ENCODE assay signal across 26 mouse cellular contexts in the genomic region with DNA sequence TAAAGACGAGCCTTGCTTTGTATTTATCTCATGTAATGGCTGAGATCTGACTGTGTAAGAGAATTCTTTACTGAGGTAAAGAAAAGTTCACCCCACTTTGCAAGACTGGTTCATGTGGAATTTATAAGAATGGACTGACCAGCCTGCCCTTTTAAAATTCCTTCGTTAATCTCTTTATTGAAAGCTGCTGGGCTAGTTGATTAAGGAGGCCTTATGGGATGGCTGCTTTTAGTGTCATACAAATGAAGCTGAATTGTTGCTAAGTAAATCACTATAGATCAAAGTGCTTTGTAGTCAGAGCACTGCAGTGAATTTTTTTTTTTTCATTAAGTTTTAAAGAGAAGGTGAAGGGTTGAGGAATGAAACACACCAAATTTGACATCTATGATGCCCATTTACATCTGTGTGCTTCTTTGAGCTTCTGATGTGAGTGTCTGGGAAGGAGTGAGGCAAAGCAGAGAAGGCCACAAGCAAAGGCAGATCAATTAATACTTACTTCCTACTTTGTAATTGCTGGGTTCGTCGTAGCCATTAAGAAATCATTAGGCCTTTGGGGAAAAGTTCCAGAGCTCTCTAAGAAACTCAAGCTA.
DNase-seq lines count a peak whose midpoint lies in the region; ATAC-seq and TF ChIP-seq lines count a peak whose summit lies in the region.
"Had no signal": no experiment of that assay in that cellular context is flagged by ENCODE, and none has a peak within 500 bp of the region (broad histone marks: within the 10 kb centered on the region; RNA-seq: fewer than 3 reads in every experiment).

No protein-coding gene starts in this region.

- no peaks in the 10 kb centered on the region for H3K4me1 ChIP-seq in embryonic facial prominence, embryonic 11.5 days (ENCODE audit: control insufficient read depth, insufficient read depth, low read length)
- peaks cover 58% of the 10 kb centered on the region for H3K4me1 ChIP-seq in embryonic facial prominence, embryonic 10.5 days
- H3K4me1 ChIP-seq in midbrain, embryonic 10.5 days: peaks cover 67% of the 10 kb centered on the region
- peaks cover 10% of the 10 kb centered on the region for H3K4me1 ChIP-seq in midbrain, embryonic 16.5 days (ENCODE audit: control insufficient read depth, insufficient read depth, low read length)
- H3K4me1 ChIP-seq: heart, embryonic 10.5 days; liver, embryonic 13.5 days had no signal

- H3K9ac ChIP-seq in embryonic facial prominence, embryonic 11.5 days (replicated peaks; ENCODE audit: low read length): no peak overlapping the region
- H3K9ac ChIP-seq in midbrain, embryonic 16.5 days (ENCODE audit: low read depth, low read length): no peak overlapping the region
- H3K9ac ChIP-seq: embryonic facial prominence, embryonic 12.5 days; hindbrain, embryonic 15.5 days; liver, embryonic 13.5 days had no signal

- TF ChIP-seq CTCF in brain, embryonic 14.5 days (IDR thresholded peaks at IDR 0.05; ENCODE audit: borderline replicate concordance, extremely low read depth, insufficient read depth, insufficient read length): no peak

- WGBS in embryonic facial prominence, embryonic 11.5 days: 31% methylated on average over 4 of the region's 4 CpGs
- 31% methylated on average over 4 of the region's 4 CpGs for WGBS in embryonic facial prominence, embryonic 10.5 days
- 22% methylated on average over 4 of the region's 4 CpGs for WGBS in midbrain, embryonic 10.5 days
- 11% methylated on average over 4 of the region's 4 CpGs for WGBS in midbrain, embryonic 16.5 days

- peak; percentile 33 for DNase-seq in embryonic facial prominence, embryonic 11.5 days (ENCODE audit: low spot score)
- DNase-seq in embryonic facial prominence, embryonic 10.5 days (ENCODE audit: low spot score): no peak
- DNase-seq in midbrain, embryonic 10.5 days (ENCODE audit: low spot score): no peak
- peak; percentile 48 for DNase-seq in brain, embryonic 14.5 days (ENCODE audit: low read depth)
- no peak for DNase-seq in frontal cortex, adult 2 months (ENCODE audit: extremely low spot score in 1 of 2, low spot score in 1 of 2)
- DNase-seq: adrenal gland, adult 8-10 months; cerebellum, adult 2 months; cerebellum, postnatal 25 days; kidney, adult 9 months; kidney, postnatal 14 days; liver, embryonic 13.5 days; lung, adult 2 months; lung, postnatal 14 days; right cerebral cortex, postnatal 14 days; thymus, adult 2 months had no signal

- no peaks in the 10 kb centered on the region for H3K36me3 ChIP-seq in embryonic facial prominence, embryonic 11.5 days (replicated peaks; ENCODE audit: control insufficient read depth, insufficient read depth, low read depth, low read length)
- H3K36me3 ChIP-seq in embryonic facial prominence, embryonic 10.5 days (replicated peaks): no peaks in the 10 kb centered on the region; the same call in 1 of the 2 replicates
- H3K36me3 ChIP-seq in midbrain, embryonic 10.5 days: no peaks in the 10 kb centered on the region
- H3K36me3 ChIP-seq in midbrain, embryonic 16.5 days (ENCODE audit: control insufficient read depth, insufficient read depth, low read length): no peaks in the 10 kb centered on the region
- H3K36me3 ChIP-seq: embryonic facial prominence, embryonic 12.5 days; heart, embryonic 10.5 days; hindbrain, embryonic 15.5 days; liver, embryonic 13.5 days had no signal

- TF ChIP-seq POLR2A in brain, embryonic 14.5 days (IDR thresholded peaks at IDR 0.05; ENCODE audit: borderline replicate concordance, extremely low read depth, insufficient read depth, insufficient read length, poor library complexity, severe bottlenecking): no peak

- no peak for ATAC-seq in embryonic facial prominence, embryonic 11.5 days (replicated peaks; ENCODE audit: insufficient number of reproducible peaks, low FRiP score, low TSS enrichment, low read depth)
- no peak for ATAC-seq in midbrain, embryonic 16.5 days
- ATAC-seq in inflammation-experienced regulatory T-cells, adult 6 months: no peak
- ATAC-seq: activated CD4-positive, CD25-positive, alpha-beta regulatory T cell, adult 4 months; CD4-positive, CD25-positive, alpha-beta regulatory T cell, adult 4 months; intestine, embryonic 16.5 days; Patski had no signal

- no peak overlapping the region for H3K4me3 ChIP-seq in embryonic facial prominence, embryonic 11.5 days (ENCODE audit: low read depth, low read length)
- no peak overlapping the region for H3K4me3 ChIP-seq in embryonic facial prominence, embryonic 10.5 days
- no peak overlapping the region for H3K4me3 ChIP-seq in midbrain, embryonic 10.5 days
- H3K4me3 ChIP-seq in midbrain, embryonic 16.5 days (ENCODE audit: low read depth, low read length): no peak overlapping the region
- H3K4me3 ChIP-seq: embryonic facial prominence, embryonic 12.5 days; heart, embryonic 10.5 days; hindbrain, embryonic 15.5 days; layer of hippocampus, adult 2 months; liver, embryonic 13.5 days had no signal

- no peaks in the 10 kb centered on the region for H3K9me3 ChIP-seq in embryonic facial prominence, embryonic 11.5 days (replicated peaks; ENCODE audit: control insufficient read depth, low read length)
- H3K9me3 ChIP-seq in embryonic facial prominence, embryonic 10.5 days: no peaks in the 10 kb centered on the region
- no peaks in the 10 kb centered on the region for H3K9me3 ChIP-seq in midbrain, embryonic 10.5 days (replicated peaks)
- H3K9me3 ChIP-seq in midbrain, embryonic 16.5 days (replicated peaks; ENCODE audit: control insufficient read depth, low read length, poor library complexity, severe bottlenecking): no peaks in the 10 kb centered on the region
- H3K9me3 ChIP-seq: embryonic facial prominence, embryonic 12.5 days; heart, embryonic 10.5 days; hindbrain, embryonic 15.5 days; liver, embryonic 13.5 days had no signal

- H3K27ac ChIP-seq in embryonic facial prominence, embryonic 11.5 days (replicated peaks; ENCODE audit: low read depth, low read length): no peak overlapping the region
- no peak overlapping the region; the same call in 1 of the 2 replicates for H3K27ac ChIP-seq in embryonic facial prominence, embryonic 10.5 days (replicated peaks)
- H3K27ac ChIP-seq in midbrain, embryonic 10.5 days (replicated peaks): peak overlapping the region; percentile 14; the same call in 1 of the 2 replicates
- H3K27ac ChIP-seq in midbrain, embryonic 16.5 days (ENCODE audit: low read length): no peak overlapping the region
- H3K27ac ChIP-seq: embryonic facial prominence, embryonic 12.5 days; heart, embryonic 10.5 days; hindbrain, embryonic 15.5 days; layer of hippocampus, adult 2 months; liver, embryonic 13.5 days; stomach, postnatal 0 days had no signal

- H3K4me2 ChIP-seq in embryonic facial prominence, embryonic 11.5 days (ENCODE audit: low read depth, low read length): no peak overlapping the region
- H3K4me2 ChIP-seq in midbrain, embryonic 16.5 days (ENCODE audit: low read length): no peak overlapping the region
- H3K4me2 ChIP-seq: embryonic facial prominence, embryonic 12.5 days; hindbrain, embryonic 15.5 days; liver, embryonic 13.5 days had no signal

- no peaks in the 10 kb centered on the region for H3K27me3 ChIP-seq in embryonic facial prominence, embryonic 11.5 days (ENCODE audit: control insufficient read depth, insufficient read depth, low read length)
- no peaks in the 10 kb centered on the region for H3K27me3 ChIP-seq in embryonic facial prominence, embryonic 10.5 days (replicated peaks; ENCODE audit: low read depth, poor library complexity, severe bottlenecking)
- H3K27me3 ChIP-seq in midbrain, embryonic 10.5 days (ENCODE audit: low read depth, poor library complexity, severe bottlenecking): no peaks in the 10 kb centered on the region
- no peaks in the 10 kb centered on the region for H3K27me3 ChIP-seq in midbrain, embryonic 16.5 days (ENCODE audit: control insufficient read depth, insufficient read depth, low read depth, low read length)
- H3K27me3 ChIP-seq: embryonic facial prominence, embryonic 12.5 days; hindbrain, embryonic 15.5 days; liver, embryonic 13.5 days; Patski had no signal

Comparison
In these comparisons a context has a peak if more than half of its experiments do, and no peak if none do; other contexts are left out.
1. DNase-seq: peak in embryonic facial prominence, embryonic 11.5 days (single experiment) and brain, embryonic 14.5 days (single experiment); none in embryonic facial prominence, embryonic 10.5 days (single experiment), midbrain, embryonic 10.5 days (single experiment) and frontal cortex, adult 2 months (0 of 2).